Mouse (Mus musculus) common myeloid progenitor, adult 5-6 weeks (primary cell): ENCODE measurements around the gene Spc24. TPM values are rescaled to one million over a fixed set of nuclear protein-coding genes. Genes with fewer than 3 reads are reported as not detected.
"Not testable (repeated sequence)": the region's sequence is repeated elsewhere in the genome, so short reads cannot be mapped to it uniquely, and the experiment has no call there.

Experiments used
- ATAC-seq: replicated peaks from 2 replicates; pipeline ENCODE4 v1.8.0; 2016; ENCODE audit warnings: low read depth, mild to moderate bottlenecking, moderate TSS enrichment, inconsistent platforms; ENCODE audit not compliant: poor library complexity, severe bottlenecking
- total RNA-seq: library from RNA; stranded (forward); fragments of 200-1000, 187-1606 nt; gene quantifications from 2 replicates; pipeline ENCODE4 v1.2.3, GENCODE M21; 2017

The Spc24 gene
- 120 and 131 TPM in 2 replicates for total RNA-seq

DNA sequence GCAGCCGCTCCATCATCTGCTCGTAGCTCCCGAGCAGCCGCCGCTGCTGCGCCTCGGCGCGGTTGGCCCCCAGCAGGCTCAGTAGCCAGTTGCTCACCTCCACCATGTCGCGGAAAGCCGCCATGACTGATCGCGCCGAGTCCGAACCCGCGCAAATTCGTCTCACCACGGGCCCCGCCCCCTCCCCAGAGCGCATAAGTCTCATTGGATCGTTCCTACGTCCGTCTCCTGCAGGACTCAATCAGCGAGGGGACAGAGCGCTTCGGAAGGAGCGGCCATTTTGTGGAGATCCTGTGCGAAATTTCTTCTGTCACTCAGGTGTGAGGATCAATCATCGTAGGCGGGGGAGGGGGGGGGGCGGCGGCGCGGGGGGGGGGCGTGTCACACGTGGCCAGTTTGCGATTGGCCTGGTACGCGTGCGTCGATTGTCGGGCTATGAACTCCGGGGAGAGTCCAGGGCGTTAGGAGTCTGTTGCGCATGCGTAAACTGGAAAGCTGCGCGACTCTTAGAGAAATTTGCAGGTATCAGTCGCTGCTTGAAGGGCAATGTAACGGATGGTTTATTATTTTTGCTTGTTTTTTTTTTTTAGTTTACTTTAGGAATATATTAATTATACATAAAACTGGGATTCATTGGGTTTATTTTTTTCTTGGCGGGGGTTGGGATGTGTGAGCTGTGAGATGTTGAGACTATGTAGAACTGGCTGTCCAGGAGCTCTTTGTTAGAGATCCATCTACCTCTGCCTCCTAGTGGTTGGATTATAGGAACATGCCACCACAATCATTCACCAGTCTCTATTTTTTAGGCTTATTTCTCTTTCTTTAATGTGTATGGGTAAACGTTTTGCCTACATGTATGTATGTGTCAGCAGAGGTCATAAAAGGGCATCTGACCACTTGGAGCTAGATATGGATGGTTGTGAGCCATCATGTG, at the start of gene Spc24:
Gene Spc24, minus strand, starts transcription at position 149 of the 934 bp plus-strand sequence.
- ATAC-seq, result peak; percentile 98

DNA sequence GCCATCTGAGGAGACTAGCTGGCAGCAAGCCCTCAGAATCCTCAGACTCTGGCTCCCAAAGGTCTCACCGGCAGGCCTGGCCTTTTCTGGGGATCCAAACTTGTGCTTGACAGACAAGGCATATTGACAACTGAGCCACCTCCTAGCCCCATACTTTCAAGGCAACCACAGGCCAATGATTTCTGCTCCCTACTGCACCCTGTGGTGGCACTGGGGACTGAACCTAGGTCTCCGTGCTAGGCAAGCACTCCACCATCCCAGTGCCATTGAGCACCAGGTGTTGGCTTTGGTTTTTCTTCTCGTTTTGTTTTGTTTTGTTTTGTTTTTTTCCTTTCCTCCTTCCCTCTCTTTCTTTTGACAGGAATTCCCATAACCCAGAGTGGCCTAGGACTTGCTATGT, 48.5 kb upstream of the Spc24 start:
- ATAC-seq, result no peak; the same call in 1 of the 2 replicates

DNA sequence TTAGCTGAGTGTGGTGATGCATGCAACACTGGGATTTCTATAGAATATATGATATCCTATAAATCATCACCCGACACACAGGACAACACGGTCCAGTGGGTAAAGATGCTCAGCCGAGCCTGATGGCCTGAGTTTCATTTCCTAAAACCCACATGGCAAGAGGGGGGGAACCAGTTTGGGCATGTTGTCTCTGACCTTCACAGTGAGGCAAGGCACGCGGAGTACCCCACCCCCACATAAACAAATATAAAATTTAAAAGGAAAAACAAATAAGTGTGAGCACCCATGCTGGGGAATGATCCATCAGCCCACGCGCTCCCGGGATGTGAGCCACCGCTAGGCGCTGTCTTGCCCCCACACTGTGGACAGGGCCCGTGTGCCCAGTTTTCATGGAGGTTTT, 46.9 kb upstream of the Spc24 start:
- ATAC-seq, result no peak

DNA sequence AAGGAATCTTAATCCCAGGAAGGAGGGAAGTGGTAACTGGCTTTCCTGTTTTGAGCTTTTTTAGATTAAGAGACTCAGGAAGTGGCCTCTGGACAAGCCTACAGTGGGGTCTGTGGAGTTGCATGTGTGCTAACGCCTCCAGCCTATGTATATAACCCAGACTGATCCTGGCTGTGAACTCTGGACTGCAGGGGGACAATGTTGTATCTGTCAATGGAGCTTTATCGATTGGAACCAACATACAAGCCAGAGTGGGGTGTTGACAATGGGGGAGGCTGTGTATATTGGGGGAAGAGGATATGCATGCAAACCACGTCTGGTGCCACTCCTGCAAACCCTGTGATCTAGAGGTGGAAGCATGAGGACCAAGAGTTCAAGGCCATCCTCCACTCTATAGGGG, 46.3 kb upstream of the Spc24 start:
- ATAC-seq, result no peak

DNA sequence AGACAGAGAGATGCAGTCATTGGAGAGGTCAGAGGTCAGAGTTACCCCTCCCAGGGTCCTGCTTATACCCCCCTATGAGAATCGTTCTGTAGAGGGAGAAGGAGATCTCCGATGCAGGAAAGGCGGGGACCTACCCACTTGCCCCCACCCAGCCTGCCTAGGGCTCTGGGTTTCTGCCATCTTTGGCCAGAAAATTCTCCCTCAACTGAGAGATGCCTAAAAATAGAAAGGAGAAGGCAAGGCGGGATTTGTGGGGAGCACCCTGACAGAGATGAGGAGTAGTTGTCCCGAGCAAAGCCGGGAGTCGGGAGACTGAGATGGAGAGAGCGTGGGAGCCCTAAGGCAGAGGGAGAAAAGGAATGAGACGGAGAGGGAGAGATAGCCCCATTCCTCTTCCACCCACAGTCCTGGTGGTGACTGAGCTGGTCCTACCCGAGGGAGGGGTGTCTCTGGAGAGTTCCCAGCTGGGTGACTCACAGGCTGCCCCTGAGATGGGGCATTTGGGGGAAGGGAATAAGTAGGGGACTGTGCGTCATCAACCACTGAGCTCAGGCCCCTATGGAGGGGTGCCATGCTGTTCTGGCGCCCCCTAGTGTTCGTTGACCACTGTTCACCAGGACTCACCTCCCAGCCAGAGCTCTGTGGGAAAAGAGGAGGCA, 44.0 kb upstream of the Spc24 start:
- peak; percentile 82 for ATAC-seq

DNA sequence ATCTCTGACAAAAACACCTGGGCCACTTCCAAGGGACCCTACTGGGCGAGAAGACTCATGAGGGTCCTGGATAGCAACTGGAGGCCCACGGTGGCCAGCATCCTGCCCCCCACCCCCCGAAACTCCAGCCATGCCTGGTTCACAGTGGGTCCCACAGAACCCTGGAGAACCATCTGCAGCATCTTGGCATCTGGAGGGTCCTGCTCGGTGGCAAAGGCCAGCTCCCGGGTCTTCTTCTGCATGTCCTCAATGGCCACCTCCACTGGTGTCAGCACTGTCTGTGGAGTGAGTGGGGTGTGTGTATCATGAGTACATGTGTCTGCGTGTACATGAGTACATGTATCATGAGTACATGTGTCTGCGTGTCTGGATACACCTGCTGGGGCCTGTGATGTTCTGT, 41.5 kb upstream of the Spc24 start:
- no peak for ATAC-seq

DNA sequence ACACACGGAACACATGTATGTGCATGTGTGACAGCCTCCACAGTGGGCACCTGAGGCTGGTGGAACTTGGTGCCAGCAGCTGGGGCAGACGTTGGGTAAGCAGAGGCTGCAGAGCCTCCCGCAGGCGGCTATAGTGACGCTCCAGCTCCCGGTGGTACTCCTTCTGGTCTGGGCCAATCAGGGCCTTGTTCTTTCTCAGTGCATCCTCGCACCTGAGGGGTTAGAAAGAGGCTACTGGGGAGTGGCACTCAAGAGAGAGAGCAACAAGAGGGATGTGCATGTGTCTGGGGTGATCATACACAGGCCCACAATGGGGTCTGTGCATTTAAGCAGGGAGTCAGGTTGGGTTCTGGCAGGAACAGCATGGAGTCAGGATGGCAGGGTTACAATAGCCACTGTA, 41.0 kb upstream of the Spc24 start:
- no peak for ATAC-seq

DNA sequence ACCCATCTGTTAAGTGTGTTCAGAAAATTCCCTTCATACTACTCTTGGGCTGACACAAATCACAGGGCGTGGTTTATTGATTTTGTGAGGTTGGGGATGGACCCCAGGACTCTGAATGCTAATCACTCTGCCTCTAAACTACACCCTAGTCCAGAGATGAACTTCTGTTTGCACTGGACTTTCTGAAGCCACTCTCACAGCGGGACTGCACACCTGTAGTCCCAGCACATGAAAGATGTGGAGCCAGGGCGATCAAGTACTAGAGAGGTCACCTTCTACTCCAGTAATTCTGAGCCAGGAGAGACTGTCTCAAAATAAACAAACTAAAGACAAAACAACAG, 38.9 kb upstream of the Spc24 start:
- ATAC-seq, result no peak

DNA sequence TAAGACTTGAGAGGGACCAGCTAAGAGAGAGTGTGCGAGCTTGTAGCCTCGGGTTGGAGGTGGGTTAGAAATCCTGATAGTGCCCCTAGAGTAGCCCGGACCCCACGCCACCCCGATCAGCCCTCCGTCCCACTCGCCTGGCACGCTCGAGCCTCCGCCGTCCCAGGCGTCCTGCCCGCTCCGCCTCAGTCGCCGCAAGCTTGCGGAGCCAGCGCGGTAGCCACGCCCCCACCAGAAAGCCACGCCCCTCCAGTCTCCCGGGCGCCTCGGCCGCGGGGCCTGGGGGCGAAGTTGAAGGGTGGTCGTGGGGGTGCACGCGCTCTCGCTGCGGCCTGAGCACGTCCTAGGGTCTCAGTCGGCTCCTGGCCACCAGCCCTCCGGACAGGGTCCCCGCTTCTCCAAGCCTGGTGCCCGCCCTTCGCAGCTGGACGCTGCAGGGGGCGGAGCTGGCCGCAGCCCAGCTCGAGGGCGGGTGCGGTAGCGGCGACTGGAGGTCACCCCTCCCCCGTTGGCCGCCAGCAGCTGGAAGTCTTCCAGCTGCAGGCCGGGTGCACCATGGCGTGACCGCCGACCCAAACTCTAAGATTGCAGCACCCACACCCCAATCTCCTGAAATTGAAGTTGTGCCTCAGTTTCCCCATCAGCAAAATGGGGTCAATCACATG, 38.4 kb upstream of the Spc24 start, which contains the start of gene Kank2:
Gene Kank2, minus strand, starts transcription at position 400 of the 665 bp plus-strand sequence.
- ATAC-seq, result peak; percentile 67

DNA sequence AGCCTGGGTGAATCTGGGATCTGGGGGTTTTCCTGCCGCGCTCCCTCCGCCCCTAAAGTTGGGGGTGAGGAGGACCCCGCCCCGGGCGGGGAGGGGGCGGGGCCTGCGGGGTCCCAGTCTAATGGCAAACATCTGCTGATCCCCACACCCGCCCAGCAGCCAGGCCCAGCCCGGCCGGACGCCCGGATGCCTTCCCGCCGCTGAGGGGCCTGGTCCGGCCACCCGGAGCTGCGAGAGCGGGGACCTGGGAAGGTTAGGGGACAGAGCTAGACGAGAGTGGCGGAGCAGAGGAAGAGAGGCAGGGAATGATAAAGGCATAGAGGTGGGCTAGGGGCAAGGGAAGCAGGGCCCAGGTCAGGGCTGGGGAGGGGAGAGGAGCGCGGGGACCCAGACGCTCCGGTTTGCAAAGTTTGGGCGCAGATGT, 37.8 kb upstream of the Spc24 start:
- 0 out of 2 replicates have a peak, but pooled peaks have one; percentile 33 for ATAC-seq

DNA sequence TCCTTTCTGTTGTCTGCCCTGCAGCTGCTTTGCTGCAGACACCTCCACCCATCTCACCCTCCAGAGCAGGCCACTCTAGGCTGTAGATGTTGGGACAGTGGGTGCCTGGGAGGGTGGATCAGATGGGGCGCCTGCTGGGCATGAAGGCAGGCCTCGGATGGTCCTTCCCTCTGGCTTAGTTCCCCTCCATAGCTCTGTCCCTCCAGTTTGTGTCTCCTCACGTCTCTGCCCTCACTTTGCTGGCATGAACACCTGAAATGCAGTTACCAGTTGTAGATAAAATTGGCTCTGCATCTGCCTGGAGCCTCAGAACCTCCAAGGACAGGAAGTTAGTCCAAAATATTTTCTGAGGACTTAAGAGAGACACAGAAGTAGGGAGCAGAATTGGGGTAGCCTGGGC, 36.8 kb upstream of the Spc24 start:
- no peak for ATAC-seq

DNA sequence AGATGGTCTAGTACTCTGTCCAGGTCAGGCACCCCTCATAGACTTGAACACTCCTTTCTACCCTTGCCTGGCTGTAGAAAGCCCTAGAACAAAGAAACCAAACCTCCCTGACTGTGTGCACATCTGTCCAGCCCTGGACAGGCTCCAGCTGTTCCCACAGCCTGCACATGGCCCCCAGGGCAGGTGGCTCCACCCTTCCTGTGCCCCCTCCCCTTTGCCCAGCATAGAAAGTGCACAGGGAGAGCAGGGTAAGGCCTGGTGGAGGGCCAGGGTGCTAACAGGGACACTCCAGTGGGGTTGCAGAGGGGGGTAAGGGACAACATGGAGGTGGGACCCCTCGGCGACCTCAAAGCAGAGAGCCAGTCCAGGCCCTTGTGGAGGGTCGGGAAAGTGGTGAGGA, 36.2 kb upstream of the Spc24 start:
- ATAC-seq, result no peak

DNA sequence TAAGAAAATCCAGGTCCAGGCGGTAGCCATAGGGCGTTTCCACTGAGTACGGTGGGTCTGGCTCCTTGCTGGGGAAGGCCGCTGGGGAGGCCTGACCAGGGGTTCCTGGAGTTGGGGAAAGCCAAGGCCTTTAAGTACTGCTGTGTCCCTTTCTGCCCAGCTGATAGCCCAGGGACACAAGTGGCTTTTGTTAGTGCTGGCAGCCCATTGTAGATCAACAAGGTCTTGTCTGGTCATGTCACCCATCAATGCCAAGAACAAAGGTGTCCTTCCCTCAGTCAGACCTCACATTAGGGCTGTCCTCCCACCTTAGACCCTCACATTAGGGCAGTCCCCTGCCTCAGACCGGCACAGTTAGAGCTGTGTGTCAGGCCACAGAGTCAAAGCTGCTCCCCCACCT, 35.5 kb upstream of the Spc24 start:
- no peak for ATAC-seq

DNA sequence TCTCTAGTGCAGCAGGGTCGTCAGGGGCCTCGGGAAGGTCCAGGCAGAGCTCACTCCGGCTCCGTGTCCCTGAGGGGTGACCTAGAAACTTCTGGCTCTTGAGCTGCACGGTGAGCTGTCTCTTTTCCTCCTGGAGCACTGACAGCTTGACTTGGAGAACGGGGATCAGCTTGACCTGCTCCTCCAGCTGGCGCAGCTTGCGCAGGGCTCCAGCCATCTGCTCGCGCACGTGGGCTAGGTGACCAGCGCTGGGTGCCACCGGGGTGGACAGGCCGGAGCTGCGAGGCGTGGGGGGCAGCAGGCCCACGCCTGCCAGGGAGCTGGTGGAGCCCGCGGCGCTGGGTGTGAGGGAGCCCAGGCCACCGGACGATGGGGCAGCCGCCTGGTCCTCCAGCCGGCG, 34.8 kb upstream of the Spc24 start:
- no peak for ATAC-seq

DNA sequence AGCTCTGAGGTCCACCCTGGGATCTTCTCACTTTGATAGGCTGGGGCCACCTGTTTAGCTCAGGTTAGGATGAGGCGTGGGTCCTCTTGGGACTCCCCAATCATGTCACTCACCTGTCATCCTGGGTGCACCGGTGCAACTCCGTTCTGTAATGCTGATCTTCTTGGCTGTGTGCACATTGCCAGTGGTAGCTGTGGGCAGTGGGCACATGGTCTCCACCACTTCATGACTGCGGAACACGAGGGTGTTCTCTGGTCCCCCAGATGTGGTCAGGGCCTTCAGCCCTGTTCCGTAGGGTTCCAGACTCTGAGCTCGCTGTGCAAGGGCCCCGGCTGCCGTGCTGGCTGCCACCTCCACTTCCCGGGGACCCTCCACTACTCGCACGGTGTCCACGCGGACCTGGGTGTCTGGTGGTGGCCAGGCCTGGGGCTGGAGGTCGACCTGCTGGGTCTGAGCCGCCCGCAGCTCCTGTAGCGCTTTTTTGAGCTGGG, 34.3 kb upstream of the Spc24 start:
- ATAC-seq, result no peak

DNA sequence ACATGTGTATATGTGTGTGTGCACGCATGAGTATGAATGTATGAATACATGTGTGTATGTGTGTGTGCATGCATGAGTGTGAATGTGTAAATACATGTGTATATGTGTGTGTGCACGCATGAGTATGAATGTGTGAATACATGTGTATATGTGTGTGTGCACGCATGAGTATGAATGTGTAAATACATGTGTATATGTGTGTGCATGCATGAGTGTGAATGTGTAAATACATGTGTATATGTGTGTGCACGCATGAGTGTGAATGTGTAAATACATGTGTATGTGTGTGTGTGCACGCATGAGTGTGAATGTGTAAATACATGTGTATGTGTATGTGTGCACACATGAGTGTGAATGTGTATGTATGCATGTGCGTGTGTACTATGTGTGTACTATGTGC, 33.4 kb upstream of the Spc24 start:
- not testable (repeated sequence) for ATAC-seq

DNA sequence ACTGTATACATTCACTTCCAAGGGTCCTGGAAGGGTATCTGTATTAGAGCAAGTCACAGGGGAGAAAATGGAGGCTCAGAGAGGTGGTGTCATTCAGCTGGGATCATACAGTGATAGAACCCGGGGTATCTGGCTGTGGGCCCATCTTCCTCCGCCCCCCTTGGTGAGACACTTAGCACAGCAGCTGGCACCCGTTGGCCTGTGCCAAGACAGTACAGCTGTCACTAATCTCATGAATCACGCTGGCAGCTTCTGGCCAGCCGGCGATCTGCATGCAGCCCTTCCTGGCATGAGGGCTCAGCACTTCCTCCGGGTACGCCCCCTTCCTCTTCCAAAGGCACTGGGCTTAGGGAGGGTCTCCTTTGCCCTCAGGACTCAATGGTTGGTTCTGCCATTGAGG, 32.5 kb upstream of the Spc24 start:
- ATAC-seq, result peak; percentile 73

DNA sequence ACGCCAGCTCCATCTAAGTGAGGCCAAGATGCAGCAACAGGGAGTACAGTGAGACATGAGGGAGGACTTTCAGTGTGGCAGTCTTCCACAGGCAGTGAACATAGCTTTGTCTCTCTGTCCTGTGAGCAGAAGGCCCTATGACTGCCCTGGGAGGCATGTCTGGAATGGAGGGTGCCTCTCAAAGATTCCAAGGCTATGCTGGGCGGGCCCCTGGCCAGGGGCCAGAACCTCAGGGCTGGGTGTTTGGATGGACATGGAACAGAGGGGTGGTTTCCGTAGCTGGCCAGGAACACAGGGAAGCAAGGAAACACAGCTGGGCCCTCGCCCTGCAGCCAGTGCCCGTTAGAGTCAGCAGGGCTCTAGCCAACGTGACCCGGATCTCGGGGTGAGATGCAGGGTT, 31.8 kb upstream of the Spc24 start:
- no peak for ATAC-seq

DNA sequence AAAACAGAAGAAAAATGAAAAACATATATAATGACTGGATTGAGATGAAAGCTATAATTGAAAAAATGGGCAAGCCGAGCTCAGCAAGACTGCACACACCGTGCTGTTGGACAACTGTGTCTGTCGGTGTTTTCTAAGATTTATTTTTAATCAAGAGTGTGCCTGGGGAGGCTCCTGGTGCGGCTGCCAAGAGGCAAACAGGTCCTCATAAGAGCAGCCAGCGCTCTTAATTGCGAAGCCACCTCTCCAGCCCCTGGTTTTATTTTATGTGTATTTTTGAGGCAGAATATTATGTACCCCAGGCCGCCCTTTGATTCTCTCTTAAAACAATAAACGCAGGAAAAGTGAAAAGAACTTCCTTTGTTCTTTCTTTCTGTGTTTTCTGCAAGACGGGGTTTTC, 28.1 kb upstream of the Spc24 start:
- no peak for ATAC-seq

DNA sequence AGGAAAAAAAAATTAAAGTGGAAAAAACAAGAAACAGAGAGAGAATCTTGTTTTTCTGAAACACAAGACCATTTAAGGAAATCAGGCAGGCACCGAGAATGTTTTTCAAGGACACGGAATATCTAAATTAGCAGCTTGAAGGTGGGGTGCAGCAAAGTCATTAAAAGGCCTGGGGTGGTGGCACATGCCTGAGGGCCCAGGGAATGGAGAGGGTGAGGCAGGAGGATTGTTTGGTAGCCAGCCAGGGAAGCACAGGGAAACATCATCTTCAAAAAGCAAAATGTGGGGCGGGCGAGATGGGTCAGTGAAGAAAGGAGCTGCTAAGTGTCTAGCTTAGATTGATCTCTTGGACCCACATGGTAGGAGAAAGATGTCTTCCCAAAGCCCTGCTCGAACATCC, 27.6 kb upstream of the Spc24 start:
- no peak for ATAC-seq

DNA sequence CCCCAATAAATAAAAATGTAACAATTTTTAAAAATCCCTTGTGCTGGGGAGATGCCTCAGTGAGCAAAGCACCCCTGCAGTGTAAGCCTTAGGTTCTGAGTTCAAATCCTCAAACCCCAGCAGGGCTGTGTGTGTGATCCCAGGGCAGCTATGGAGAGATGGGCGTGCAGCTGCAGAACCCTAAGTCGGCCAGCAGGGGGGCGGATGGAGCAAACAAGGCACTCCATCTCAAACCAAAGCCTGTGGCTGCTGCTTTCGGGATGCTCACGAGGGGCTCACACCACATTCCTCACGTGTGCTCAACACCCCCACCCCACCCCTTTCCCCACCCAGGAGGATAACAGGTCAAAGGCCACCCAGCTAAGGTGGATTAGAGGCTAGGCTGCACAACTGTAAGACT, 26.8 kb upstream of the Spc24 start:
- peak; percentile 93 for ATAC-seq
